Comparison of ENCODE assay signal across 20 mouse cellular contexts in the genomic region with DNA sequence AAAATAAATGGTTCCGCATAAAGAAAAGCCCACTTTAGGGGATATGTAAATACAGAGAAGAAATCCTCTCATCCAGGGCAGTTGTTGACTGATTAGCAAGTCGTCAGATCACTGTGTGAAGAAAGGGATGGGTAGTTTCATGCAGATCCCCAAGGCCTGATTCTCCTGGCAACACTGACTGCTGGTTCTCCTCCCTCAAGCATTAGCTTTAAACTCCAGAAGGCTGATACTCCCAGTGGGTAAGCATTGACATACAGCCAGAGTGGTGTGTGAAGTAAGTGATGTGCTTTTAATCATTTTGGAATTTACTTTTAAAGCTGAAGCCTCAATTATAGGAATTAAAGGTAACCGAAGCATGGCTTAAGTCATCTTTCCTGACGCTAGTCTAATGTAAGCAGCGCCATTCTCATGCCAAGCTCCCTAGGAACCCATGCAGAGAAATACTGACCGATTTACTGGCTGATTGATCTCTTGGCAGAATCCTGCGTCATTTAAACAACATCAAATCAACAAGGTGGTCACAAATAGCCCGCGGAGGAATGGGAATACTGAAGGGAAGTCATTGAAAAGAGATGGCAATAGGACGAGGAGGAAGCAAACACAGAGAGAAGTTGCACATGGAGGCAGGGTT.
DNase-seq lines count a peak whose midpoint lies in the region; ATAC-seq lines count a peak whose summit lies in the region.
"Had no signal": no experiment of that assay in that cellular context is flagged by ENCODE, and none has a peak within 500 bp of the region (broad histone marks: within the 10 kb centered on the region; RNA-seq: fewer than 3 reads in every experiment).

No protein-coding gene starts in this region.

- H3K27me3 ChIP-seq in hindbrain, embryonic 13.5 days = no peaks in the 10 kb centered on the region
- H3K27me3 ChIP-seq in hindbrain, embryonic 11.5 days (ENCODE audit: control insufficient read depth, insufficient read depth, low read length) = no peaks in the 10 kb centered on the region
- no peaks in the 10 kb centered on the region for H3K27me3 ChIP-seq in neural tube, embryonic 14.5 days (ENCODE audit: control insufficient read depth, insufficient read depth, low read length)
- no peaks in the 10 kb centered on the region for H3K27me3 ChIP-seq in neural tube, embryonic 15.5 days (replicated peaks)

- no peaks in the 10 kb centered on the region for H3K4me1 ChIP-seq in hindbrain, embryonic 13.5 days (replicated peaks)
- H3K4me1 ChIP-seq in hindbrain, embryonic 11.5 days (replicated peaks; ENCODE audit: control insufficient read depth, insufficient read depth, low read length) = no peaks in the 10 kb centered on the region
- no peaks in the 10 kb centered on the region for H3K4me1 ChIP-seq in neural tube, embryonic 14.5 days (ENCODE audit: control insufficient read depth, insufficient read depth, low read length)
- no peaks in the 10 kb centered on the region for H3K4me1 ChIP-seq in neural tube, embryonic 15.5 days
- H3K4me1 ChIP-seq: heart, embryonic 10.5 days; limb, embryonic 10.5 days had no signal

- no peak overlapping the region for H3K9ac ChIP-seq in hindbrain, embryonic 13.5 days
- H3K9ac ChIP-seq in hindbrain, embryonic 11.5 days (ENCODE audit: low read depth, low read length) = no peak overlapping the region
- H3K9ac ChIP-seq in neural tube, embryonic 14.5 days (replicated peaks; ENCODE audit: low read depth, low read length) = no peak overlapping the region
- no peak overlapping the region for H3K9ac ChIP-seq in neural tube, embryonic 15.5 days (replicated peaks)

- H3K27ac ChIP-seq in hindbrain, embryonic 13.5 days = no peak overlapping the region
- H3K27ac ChIP-seq in hindbrain, embryonic 11.5 days (ENCODE audit: low read depth, low read length) = no peak overlapping the region
- no peak overlapping the region for H3K27ac ChIP-seq in neural tube, embryonic 14.5 days (ENCODE audit: low read depth, low read length)
- H3K27ac ChIP-seq in neural tube, embryonic 15.5 days (replicated peaks) = no peak overlapping the region
- H3K27ac ChIP-seq: heart, embryonic 10.5 days; limb, embryonic 10.5 days had no signal

- 54% methylated on average over 10 of the region's 10 CpGs for WGBS in hindbrain, embryonic 13.5 days
- WGBS in hindbrain, embryonic 11.5 days = 68% methylated on average over 10 of the region's 10 CpGs
- WGBS in neural tube, embryonic 14.5 days = 51% methylated on average over 10 of the region's 10 CpGs
- WGBS in neural tube, embryonic 15.5 days = 45% methylated on average over 10 of the region's 10 CpGs

- no peaks in the 10 kb centered on the region for H3K36me3 ChIP-seq in hindbrain, embryonic 13.5 days
- no peaks in the 10 kb centered on the region for H3K36me3 ChIP-seq in hindbrain, embryonic 11.5 days (ENCODE audit: control insufficient read depth, insufficient read depth, low read length)
- no peaks in the 10 kb centered on the region for H3K36me3 ChIP-seq in neural tube, embryonic 14.5 days (ENCODE audit: control insufficient read depth, insufficient read depth, low read length)
- H3K36me3 ChIP-seq in neural tube, embryonic 15.5 days = no peaks in the 10 kb centered on the region
- H3K36me3 ChIP-seq: heart, embryonic 10.5 days; limb, embryonic 10.5 days had no signal

- H3K4me2 ChIP-seq in hindbrain, embryonic 13.5 days = no peak overlapping the region
- H3K4me2 ChIP-seq in hindbrain, embryonic 11.5 days (replicated peaks; ENCODE audit: low read depth, low read length) = no peak overlapping the region
- H3K4me2 ChIP-seq in neural tube, embryonic 14.5 days (ENCODE audit: low read depth, low read length) = no peak overlapping the region
- no peak overlapping the region for H3K4me2 ChIP-seq in neural tube, embryonic 15.5 days
- H3K4me2 ChIP-seq: liver, embryonic 11.5 days had no signal

- no peaks in the 10 kb centered on the region for H3K9me3 ChIP-seq in hindbrain, embryonic 13.5 days
- no peaks in the 10 kb centered on the region for H3K9me3 ChIP-seq in hindbrain, embryonic 11.5 days (ENCODE audit: control insufficient read depth, low read length)
- H3K9me3 ChIP-seq in neural tube, embryonic 14.5 days (ENCODE audit: control insufficient read depth, low read length) = no peaks in the 10 kb centered on the region
- H3K9me3 ChIP-seq in neural tube, embryonic 15.5 days (replicated peaks) = no peaks in the 10 kb centered on the region
- H3K9me3 ChIP-seq: heart, embryonic 10.5 days; limb, embryonic 10.5 days had no signal

- ATAC-seq in hindbrain, embryonic 13.5 days (ENCODE audit: low FRiP score) = peak; percentile 59
- ATAC-seq in hindbrain, embryonic 11.5 days (ENCODE audit: low FRiP score) = no peak
- ATAC-seq in neural tube, embryonic 14.5 days (ENCODE audit: low read depth) = peak; percentile 84; the same call in 1 of the 2 replicates
- ATAC-seq in neural tube, embryonic 15.5 days (ENCODE audit: low FRiP score) = no peak

- no peak overlapping the region for H3K4me3 ChIP-seq in hindbrain, embryonic 13.5 days
- H3K4me3 ChIP-seq in hindbrain, embryonic 11.5 days (ENCODE audit: low read depth, low read length) = no peak overlapping the region
- H3K4me3 ChIP-seq in neural tube, embryonic 14.5 days (ENCODE audit: low read depth, low read length) = no peak overlapping the region
- H3K4me3 ChIP-seq in neural tube, embryonic 15.5 days (replicated peaks) = no peak overlapping the region
- H3K4me3 ChIP-seq: heart, embryonic 10.5 days; limb, embryonic 10.5 days had no signal

- no peak for DNase-seq in hindbrain, embryonic 11.5 days (ENCODE audit: low spot score)
- DNase-seq in gastrocnemius, postnatal 25 days = peak; percentile 14
- DNase-seq in skeletal muscle tissue, adult 2 months (ENCODE audit: low read depth, low spot score) = peak; percentile 40
- DNase-seq in ovary, postnatal 14 days (ENCODE audit: low spot score) = no peak
- DNase-seq: cerebellum, postnatal 25 days; embryo, embryonic 11 days; heart, postnatal 10 days; kidney, adult 9 months; kidney, postnatal 25 days; lung, adult 18-20 months; lung, postnatal 14 days; right cerebral cortex, adult 18-20 months; spleen, adult 18-20 months; thymus, postnatal 36 days had no signal

Comparison
In these comparisons a context has a peak if more than half of its experiments do, and no peak if none do; other contexts are left out.
1. ATAC-seq: peak in hindbrain, embryonic 13.5 days (single experiment) and neural tube, embryonic 14.5 days (single experiment); none in hindbrain, embryonic 11.5 days (single experiment) and neural tube, embryonic 15.5 days (single experiment).
2. DNase-seq: peak in gastrocnemius, postnatal 25 days (single experiment) and skeletal muscle tissue, adult 2 months (single experiment); none in hindbrain, embryonic 11.5 days (single experiment) and ovary, postnatal 14 days (single experiment).